Mouse (Mus musculus) monocyte, adult 5-6 weeks (primary cell): ENCODE results near the gene Espn. TPM values are rescaled to one million over a fixed set of nuclear protein-coding genes. Genes with fewer than 3 reads are reported as not detected.

Experiments used
- ATAC-seq: fragments of 153-309, 156-312 bp; replicated peaks from 2 replicates; pipeline ENCODE4 v1.8.0; 2017; ENCODE audit warnings: mild to moderate bottlenecking; ENCODE audit not compliant: low TSS enrichment, insufficient number of reproducible peaks, severe bottlenecking, poor library complexity, low FRiP score
- total RNA-seq: library from RNA; stranded (forward); fragments of 200-1000, 200-491, 200-594 nt; gene quantifications from 3 replicates; pipeline ENCODE4 v1.2.3, GENCODE M21; 2017

Espn gene
- total RNA-seq, 1 experiment from 2014 or later: 2.0 TPM

- ATAC-seq: no peak
These were observed 20.1 kb downstream of the Espn start for GRCm38 (mm10) chr4:152131809-152132771.

- ATAC-seq: no peak
These were observed 21.2 kb downstream of the Espn start for GRCm38 (mm10) chr4:152130771-152131653.

GRCm38 (mm10) chr4:152129395-152129930 is 22.7 kb downstream of the Espn start:
- no peak for ATAC-seq

DNA sequence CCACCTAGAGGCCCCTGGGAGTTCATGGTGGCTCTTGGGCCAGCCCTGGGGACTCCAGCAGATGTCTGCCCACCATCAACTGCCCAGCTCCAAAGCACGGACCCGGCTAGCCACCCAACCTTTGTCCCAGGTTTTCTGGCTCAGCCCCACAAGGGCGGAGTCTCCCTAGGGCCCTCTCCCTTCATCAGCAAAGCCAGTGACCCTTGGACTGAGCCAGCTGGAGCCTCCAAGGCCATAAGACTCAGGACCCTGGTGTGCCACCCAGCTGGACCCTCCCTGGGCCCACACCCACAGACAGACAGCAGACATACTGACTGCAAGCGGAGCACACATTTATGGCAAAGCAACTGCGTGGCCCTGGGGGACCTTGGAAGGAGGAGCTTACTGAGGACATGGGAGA is 23.4 kb downstream of the Espn start:
- ATAC-seq: no peak

DNA sequence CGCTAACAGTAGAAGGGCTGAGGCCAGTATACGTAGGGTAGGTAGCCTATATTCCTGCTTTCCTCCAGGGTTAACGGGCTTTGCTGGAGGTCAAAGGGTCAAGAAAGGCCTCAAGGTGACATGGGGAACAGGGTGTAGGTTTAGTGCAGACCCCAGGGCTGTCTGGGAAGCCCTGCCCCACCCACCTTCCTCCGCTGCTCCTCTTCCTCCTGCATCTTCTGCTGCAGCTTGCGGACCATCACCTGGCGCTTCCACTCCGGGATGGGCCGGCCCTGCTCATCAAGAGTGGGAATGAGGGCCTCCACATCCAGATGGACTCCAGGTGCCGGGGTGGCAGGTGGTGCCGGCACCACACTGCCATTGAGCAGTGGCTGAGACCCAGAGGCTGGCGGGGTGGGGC is 24.3 kb downstream of the Espn start:
- ATAC-seq: no peak

DNA sequence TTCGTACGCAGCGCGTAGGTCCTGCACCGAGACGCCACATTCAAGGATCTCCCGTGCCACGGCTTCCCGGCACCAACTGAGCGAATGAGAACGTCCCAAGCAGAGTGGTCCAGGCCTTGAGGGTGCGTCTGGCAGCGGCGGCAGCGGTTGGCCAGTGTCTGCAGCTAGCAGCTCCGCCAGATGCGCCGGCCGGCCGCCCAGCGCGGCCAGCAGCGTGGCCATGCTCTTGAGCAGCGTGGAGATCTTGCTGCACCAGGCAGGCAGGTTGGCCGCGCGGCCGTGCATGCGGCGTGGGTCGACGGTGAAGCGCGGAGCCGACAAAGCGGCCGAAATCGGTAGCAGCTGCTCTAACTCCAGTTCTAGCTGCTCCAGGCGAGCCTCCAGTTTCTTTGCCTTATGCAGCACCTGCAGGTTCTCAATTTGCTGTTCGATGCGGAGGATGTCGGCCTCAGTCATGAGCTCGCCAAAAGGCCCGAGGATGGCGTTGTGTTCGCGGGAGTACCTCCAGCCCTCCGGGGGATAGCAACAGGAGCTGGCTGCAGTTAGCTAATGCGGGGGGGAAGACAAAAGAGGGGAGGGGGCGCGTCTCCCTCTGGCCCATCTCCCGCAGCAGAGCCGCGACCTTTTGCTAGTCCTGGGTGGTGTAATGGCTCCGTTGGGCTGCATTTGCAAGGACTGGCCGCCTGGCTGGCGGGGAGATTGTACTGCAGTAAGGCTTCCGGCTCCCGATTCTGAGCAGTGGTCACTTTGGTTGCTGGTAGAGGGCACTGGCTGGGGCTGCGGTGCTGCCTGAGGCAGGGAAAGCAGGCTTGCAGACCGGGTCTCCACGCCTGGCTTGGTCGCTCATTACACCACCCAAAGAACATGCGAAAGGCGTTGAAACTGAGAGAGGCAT is 25.9 kb downstream of the Espn start:
- ATAC-seq: no peak

DNA sequence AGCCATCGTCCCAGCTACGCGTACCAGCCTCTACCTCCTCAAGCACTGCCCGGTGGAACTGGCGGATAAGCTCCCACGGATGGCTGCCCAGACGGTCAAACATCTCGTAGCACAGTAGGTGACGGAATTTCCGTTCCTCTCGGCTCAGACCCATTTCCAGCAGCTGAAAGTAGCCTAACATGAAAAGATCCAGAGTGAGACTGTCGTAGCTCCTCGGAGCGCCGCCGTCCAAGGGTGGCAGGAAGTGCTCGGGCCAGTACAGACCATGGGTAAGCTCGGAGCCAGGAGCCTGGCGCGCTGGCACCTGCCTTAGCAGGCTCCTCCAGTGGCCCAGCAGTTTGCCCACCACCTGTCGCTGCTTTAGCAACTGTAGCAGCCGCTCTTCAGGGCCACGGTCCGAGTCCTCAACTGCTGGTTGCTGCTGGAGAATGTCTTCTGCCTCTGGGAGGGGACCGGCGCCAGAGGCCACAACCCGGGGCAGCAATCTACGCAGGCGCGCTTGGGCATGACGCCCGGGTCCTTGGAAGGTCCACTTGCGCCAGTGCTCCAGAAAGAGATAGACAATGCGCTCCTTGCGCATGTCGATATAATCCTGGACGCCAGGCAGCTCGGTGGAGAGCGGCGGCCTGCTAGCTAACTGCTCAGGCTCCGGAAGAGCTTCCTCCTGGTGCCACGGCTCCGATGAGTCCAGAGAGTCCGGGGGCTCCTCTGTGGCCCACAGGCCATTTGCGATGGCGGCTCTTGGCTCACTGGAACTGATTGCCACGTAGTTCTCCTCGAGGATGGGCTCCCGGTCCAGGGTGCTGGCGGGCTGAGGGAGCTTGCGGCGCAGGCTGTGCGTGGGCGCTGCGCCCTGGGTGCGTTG is 26.8 kb downstream of the Espn start:
- ATAC-seq: 0 out of 2 replicates have a peak, but pooled peaks have one; percentile 7

GRCm38 (mm10) chr4:152124361-152124961 is 27.7 kb downstream of the Espn start:
- ATAC-seq: no peak; the same call in 1 of the 2 replicates

DNA sequence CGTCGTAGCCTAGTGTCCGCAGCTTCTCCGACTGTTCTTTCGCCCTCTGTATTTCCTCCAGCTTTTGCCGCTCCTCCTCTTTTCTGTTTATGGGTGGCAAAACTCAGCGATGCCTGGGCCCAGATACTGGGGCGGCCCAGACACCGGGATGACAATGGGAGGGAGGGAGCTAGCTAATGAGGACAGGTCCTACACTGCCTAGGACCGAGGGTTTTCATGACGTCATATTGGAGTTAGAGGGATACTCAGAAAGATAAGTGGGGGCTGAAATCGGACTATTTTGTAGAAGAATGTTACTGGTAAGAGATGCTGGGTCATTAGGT is 31.0 kb downstream of the Espn start:
- ATAC-seq: no peak

GRCm38 (mm10) chr4:152120311-152121182 is 31.6 kb downstream of the Espn start:
- ATAC-seq: no peak

DNA sequence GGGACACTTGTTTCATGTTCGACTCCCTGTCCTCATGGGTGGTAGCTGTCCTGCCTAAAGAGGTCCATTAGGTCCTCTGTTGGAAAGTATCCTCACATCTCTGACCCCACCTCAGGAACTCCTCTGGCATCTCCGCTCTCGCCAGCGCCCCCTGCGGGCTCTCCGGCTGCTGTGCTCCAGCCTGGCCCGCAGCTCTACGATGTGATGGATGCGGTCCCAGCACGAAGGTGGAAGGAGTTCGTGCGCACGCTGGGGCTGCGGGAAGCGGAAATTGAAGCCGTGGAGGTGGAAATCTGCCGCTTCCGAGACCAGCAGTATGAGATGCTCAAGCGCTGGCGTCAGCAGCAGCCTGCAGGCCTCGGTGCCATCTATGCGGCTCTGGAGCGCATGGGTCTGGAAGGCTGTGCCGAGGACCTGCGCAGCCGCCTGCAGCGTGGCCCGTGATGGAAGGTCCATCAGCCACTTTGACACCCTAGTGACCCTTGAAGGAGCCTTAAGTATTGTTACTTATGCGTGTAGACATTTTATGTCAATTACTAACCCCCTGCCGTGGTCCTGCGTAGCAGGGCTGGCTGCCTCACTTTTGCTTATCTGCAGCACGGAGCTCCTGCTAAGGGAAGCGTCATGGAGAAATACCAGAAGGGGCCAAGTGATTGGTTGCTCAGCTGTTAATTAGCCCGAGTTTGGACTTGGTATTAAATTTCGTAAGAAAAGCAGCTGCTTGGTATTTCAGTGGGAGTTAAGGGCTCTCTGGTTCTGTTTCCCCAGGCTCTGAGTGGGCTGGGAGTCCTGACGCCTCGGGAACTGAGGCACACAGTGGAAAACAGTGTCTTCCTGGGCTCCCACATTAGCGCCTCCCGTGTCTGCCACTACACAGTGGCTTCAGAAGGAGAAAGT is 32.5 kb downstream of the Espn start:
- ATAC-seq: no peak

DNA sequence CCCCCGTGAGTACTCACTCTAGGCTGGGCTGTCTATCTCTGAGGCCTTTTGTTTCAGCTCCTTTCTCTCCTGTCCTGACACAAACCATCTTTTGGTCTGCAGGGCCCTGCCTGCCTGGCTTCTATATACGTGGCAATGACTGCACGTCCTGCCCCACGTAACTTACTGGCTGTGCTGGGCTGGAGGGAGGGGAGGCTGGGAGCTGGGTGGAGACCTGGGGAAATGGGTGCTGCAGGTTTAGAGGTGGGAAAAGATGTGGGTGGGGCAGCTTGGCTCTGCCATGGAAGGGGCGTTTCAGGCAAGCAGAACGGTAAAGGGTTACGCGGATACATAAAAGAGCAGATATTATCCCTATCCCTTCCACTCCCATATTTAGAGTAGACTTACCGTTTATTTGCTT is 34.6 kb downstream of the Espn start:
- ATAC-seq: no peak

GRCm38 (mm10) chr4:152115921-152116612 is 36.1 kb downstream of the Espn start, which contains the start of gene Tnfrsf25:
TSS of gene Tnfrsf25 (plus strand) at chr4:152115934.
- ATAC-seq: no peak

GRCm38 (mm10) chr4:152114080-152114479 is 38.1 kb downstream of the Espn start:
- ATAC-seq: no peak

- ATAC-seq: no peak
These were observed 39.8 kb downstream of the Espn start for GRCm38 (mm10) chr4:152112329-152112728.
